Mouse (Mus musculus) natural killer cell, adult 2 months (primary cell): ENCODE results near the gene Nr2f1.

Experiments used
- DNase-seq, 2 experiments: peaks; one replicate each; pipeline ENCODE4 v3.0.0; 2022; ENCODE audit warnings: low spot score in 2 of 2

Nr2f1 gene

DNA sequence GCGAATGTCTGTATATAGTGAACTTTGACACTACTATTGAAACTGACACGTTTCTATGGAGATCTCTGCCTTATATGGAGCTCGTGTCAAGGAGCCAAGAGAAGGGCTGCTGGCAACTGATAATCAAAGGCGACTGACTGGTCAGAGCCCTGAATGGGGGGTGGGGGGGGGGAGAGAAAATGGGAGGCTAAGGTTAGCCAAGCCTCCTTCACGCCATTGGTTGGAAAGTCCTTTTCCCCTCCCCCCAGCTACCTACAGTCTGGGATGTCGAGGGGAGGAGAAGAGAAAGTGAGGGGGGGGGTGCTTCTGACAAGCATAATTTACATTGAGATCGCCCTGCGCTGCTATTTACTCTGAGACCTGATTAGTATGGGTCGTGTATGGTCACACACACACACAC, 850 bp upstream of the Nr2f1 start:
- DNase-seq = no peak

- DNase-seq = no peak
These were observed 501 bp downstream of the Nr2f1 start for GRCm38 (mm10) chr13:78198871-78199641.

GRCm38 (mm10) chr13:78198391-78198870, 1.1 kb downstream of the Nr2f1 start:
- DNase-seq = no peak

GRCm38 (mm10) chr13:78197819-78198390, 1.7 kb downstream of the Nr2f1 start:
- DNase-seq = no peak

DNA sequence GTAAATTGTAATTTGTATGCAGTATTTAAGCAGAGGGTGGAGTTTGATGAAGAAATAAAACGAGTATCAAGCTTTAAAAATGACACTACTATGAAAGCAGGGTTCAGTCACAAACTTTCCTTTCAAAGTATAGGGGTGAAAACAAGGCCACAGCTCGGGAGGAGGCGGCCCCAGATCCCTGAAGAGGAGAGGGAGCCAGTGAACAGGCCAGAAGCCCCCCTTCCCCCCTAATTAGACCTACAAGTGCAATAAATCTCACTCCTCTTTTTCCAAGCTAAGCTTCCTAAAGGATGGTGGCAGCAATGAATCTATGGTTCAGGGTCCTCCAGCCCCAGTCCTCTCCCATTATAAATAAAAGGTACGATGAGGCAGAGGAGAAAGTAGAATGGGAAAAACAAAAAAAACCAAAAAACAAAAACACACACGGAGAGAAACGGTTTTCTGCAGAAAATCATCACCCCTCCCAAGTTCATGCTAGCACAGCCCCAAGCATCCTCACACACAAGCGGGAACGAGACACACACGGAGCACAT, 2.2 kb downstream of the Nr2f1 start:
- no peak for DNase-seq

DNA sequence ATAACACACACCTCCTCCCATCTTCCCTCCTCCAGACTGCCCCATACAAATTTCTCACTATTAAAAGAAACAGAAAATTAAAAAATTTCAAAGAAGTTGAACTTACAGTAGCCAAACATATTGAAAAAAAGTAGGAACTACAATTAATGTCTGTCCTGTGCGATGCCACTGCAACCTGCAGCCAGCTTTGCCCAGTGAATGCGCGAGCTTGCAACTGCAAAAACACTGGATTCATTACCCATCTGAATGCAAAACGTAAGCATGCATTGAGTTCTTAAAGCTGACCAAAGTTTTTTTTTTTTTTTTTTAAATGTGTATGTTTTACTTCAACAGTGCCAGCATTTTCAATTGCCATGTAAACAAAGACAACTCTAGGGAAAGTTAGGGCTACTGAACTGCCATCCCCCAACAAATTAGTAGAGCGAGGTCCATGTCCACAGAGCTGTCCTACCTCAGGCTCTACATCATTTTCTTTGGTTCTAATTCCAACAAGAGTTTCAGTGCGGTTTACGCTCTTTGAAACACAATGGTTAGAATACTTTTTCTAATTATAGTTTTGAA, 3.2 kb downstream of the Nr2f1 start:
- no peak for DNase-seq

DNA sequence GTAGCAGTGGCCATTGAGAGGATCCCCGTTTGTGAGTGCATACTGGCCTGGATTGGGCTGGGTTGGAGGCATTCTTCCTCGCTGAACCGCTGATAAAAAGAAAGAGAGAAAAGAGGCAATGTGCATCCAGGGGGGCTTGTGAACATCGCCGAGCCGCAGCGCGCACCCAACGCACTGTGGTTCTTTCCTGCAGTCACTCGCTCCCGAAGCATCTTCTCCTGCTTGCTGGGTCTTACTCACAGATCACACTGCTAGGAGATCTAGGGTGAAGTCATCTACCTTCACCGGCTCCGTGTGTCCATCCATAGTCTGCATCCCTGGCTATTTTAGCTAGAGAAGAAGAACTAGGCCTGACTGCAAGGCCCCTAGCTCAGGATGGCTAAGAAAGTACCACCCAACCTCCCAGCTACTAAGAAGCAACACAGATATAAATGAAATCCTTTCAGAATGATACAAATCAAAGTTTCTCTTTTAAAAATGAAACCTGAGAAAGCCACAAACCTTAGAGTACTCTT, 3.9 kb downstream of the Nr2f1 start:
- DNase-seq = no peak

DNA sequence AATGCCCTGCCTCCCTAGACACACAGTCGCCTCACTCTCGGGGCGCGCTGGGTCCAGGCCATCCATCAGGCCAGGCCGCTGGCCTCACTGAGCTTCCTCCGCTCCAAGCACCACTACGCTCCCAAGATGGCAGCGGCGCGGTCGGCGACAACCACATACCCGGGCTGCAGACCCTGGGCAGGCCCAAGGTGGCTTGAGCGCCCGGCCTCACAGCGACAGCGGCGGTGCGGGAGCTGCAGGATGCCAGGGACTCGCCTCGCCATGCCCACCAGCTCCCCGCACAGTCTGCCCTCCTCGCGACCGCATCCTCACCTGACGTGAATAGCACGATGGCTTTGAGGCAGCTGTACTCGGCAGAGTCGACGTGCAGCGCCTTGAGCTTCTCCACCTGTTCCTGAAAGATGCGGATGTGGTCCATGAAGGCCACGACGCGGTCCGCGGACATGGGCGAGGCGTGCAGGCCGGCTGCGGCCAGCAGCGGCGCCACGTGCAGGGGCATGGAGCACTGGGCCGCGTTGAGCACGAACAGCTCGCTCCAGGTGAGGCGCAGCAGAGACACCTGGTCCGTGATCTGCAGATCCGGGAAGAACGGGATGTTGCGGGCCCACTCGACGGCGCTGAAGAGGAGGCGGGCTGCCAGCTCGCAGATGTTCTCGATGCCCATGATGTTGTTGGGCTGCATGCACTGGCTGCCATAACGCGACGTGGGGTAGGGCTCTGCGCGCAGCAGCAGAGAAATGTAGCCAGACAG, 4.5 kb downstream of the Nr2f1 start:
- DNase-seq = no peak

GRCm38 (mm10) chr13:78194135-78194849, 5.3 kb downstream of the Nr2f1 start:
- no peak for DNase-seq

GRCm38 (mm10) chr13:78193211-78193610, 6.3 kb downstream of the Nr2f1 start:
- DNase-seq = no peak

DNA sequence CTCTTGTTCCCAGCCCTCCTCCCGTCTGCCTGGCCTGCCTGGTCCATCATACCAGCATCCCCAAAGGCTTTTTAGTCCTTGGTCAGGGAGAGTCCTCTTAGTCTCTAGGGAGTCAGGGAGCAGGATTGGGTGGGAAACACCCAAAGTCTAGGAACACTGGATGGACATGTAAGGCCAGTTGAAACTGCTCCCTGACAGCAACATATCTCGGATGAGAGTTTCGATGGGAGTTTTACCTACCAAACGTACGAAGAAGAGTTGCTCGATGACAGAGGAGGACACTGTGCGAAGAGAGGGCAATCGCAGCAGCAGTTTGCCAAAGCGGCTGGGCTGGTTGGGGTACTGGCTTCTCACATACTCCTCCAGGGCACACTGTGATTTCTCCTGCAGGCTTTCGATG, 10.0 kb downstream of the Nr2f1 start:
- no peak for DNase-seq

DNA sequence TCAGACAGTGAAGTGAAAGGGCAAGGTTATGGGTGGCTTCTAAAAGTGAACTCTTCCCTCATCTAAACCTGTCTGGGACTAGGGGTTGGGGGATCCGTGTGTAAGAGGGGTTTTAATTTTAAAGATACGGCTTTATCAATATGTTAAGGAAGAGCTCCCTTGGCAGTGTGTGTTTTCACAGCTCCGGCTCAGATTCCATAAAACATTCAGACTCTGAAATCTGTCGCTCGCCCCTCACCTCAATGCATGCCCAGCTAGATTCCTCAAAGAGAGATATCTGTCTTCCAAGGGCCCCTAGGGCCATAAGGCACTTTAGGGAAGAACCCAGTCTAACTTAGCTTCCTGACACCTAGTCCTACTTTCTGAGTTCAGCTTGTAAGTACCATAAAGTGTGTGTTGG, 11.7 kb downstream of the Nr2f1 start:
- no peak for DNase-seq

- no peak for DNase-seq
These were observed 13.1 kb downstream of the Nr2f1 start for GRCm38 (mm10) chr13:78186340-78186946.

GRCm38 (mm10) chr13:78184786-78185466, 14.6 kb downstream of the Nr2f1 start:
- no peak for DNase-seq

- no peak for DNase-seq
These were observed 15.6 kb downstream of the Nr2f1 start for GRCm38 (mm10) chr13:78183986-78184385.

- DNase-seq = no peak
These were observed 16.6 kb downstream of the Nr2f1 start for GRCm38 (mm10) chr13:78183004-78183403.

DNA sequence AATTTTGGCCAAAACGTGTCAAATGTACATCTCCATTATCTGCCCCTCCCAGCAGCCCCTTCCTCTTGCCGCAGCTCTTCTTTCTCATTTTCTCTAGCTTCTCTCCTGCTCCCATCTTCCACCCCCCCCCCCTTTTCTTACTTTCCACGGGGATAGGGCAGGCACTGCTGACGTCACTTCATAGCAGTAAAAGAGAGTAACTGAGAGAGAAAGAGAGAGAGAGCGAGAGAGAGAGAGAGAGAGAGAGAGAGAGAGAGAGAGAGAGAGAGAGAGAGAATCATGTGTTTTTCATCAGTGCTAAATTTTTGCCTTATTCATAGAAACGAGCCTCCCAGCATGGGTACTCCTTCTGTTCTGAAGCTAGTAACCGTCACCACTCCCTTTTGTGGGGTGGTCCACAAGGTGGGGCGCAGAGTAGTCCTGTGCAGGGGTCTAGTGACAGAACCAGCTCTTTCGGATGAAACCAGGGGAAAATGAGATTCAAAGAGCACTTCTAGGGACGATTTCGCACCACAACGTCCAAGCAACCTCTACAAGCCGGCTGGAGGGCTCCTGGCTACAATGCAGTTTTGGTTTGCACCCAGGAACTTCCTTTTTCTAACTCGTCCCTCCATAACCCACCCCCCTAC, 17.5 kb downstream of the Nr2f1 start:
- no peak for DNase-seq

DNA sequence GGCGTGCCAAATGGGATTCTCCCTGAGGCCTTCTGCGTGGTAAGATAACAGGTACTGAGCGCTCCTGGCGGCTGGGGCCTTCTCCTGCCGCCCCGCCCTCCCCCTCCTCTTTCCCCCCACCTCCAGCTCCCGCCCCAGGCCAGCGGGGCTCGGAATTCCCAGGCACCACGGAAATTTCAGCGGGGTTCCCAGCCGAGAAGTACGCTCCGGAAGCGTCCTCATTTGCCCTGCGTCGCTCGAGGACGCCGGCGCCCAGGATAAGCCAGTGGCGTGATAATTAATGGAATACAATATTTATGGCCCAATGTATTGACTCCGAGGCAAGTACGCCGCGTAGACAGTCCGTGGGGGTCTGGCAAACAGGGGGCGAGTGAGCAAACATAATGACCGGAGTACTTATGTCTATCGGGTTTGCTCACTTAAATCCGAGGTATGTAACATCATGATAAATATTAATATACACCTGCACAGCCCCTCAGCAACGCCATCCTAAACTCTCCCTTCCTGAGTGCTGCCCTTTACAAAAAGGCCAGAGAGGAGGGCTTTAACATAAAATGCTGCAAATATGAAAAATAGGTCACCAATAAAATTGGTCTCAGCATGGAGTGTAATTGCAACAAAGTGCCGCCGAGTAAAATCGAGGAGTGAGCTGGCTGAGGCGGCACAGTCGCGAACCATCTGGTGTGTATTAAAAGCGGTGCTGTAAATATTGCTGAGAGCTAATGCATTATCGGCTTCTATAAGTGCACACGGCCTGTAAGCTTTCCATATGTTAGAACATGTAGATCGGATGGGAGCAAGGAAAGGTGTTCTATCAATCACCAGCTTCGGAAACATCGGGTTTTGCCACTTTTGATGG, 18.3 kb downstream of the Nr2f1 start:
- no peak for DNase-seq

- no peak for DNase-seq
These were observed 19.3 kb downstream of the Nr2f1 start for GRCm38 (mm10) chr13:78180261-78180660.
